Mouse (Mus musculus) Patski (cell line): ENCODE measurements around the gene Mylk3. TPM values are rescaled to one million over a fixed set of nuclear protein-coding genes. Genes with fewer than 3 reads are reported as not detected.

Experiments used
- ATAC-seq: fragments of 100-300 bp; one replicate; pipeline ENCODE4 v1.8.0; 2021
- CTCF ChIA-PET: fragments of 350-600 bp; sonication (Branson Sonifier 250); formaldehyde crosslinking; loops from one replicate; lab custom pipeline; 2022; ENCODE audit warnings: inconsistent platforms; lab: Charles Lee
- POLR2A ChIA-PET: fragments of 350-600 bp; sonication (Branson Sonifier 250); formaldehyde crosslinking; loops from one replicate; lab custom pipeline; 2022; ENCODE audit warnings: antibody characterized with exemption, inconsistent platforms; lab: Charles Lee
- DNase-seq: peaks from one replicate; pipeline ENCODE4 v3.0.0-alpha.2; 2011; ENCODE audit warnings: low read depth, low spot score
- H3K27me3 ChIP-seq: fragments of 371-371 bp; one replicate; pipeline ENCODE4 v1.5.1; 2021
- CTCF ChIP-seq: fragments of 100-300 bp; IDR thresholded peaks from one replicate; pipeline ENCODE4 v1.5.1; 2021
- in situ Hi-C: fragments of 300-500 bp; cut with MboI; formaldehyde crosslinking; loops from 3 replicates; pipeline ENCODE4 v1.11.1; 2018; ENCODE audit warnings: low pct_unique_long_range_greater_than_20kb, mixed read lengths
- polyA plus RNA-seq: library from polyadenylated mRNA; unstranded; gene quantifications from one replicate; pipeline ENCODE4 v1.2.3, GENCODE M21; 2021

Gene Mylk3
- polyA plus RNA-seq, 1 experiment from 2014 or later = not detected

GRCm38 (mm10) chr8:85299434-85300077, 86.6 kb downstream of the Mylk3 start, which contains the start of the genes Orc6 and Vps35:
TSS of gene Orc6 (plus strand) at chr8:85299632.
TSS of gene Vps35 (minus strand) at chr8:85299802.
- CTCF ChIA-PET = interaction anchor here (1.1 to 2.0 kb wide), 2 partner anchors 11 to 98 kb away, joined by 4 to 5 read pairs; no protein-coding TSS in a partner anchor
- in situ Hi-C loops = no loop called here
- ATAC-seq = peak; percentile 91
- peak; percentile 65 for DNase-seq
- H3K27me3 ChIP-seq = no peaks in the 10 kb centered on the region
- TF ChIP-seq CTCF = no peak
- POLR2A ChIA-PET = interaction anchor here (1.2 kb wide), 1 partner anchor 216 kb away, joined by 3 read pairs; the partner anchor contains the start of gene Man2b1

- ATAC-seq = peak; percentile 40
- POLR2A ChIA-PET = interaction anchor here (1.2 kb wide), 1 partner anchor 216 kb away, joined by 3 read pairs; the partner anchor contains the start of gene Man2b1
- no peak for TF ChIP-seq CTCF
- no peak for DNase-seq
- in situ Hi-C loops = no loop called here
- no peaks in the 10 kb centered on the region for H3K27me3 ChIP-seq
- CTCF ChIA-PET = no interaction called here
These were observed 87.3 kb downstream of the Mylk3 start for GRCm38 (mm10) chr8:85298600-85299433.

- no peak for TF ChIP-seq CTCF
- H3K27me3 ChIP-seq = no peaks in the 10 kb centered on the region
- in situ Hi-C loops = no loop called here
- DNase-seq (no peak), ATAC-seq (no peak)
- ChIA-PET CTCF (no interaction called here), POLR2A (no interaction called here)
These were observed 99.3 kb downstream of the Mylk3 start for GRCm38 (mm10) chr8:85286846-85287245.

Other genes with a start within 250 kb of the Mylk3 start
- gene Cks1brt, start 234.4 kb downstream of the Mylk3 start, polyA plus RNA-seq = 3.8 TPM
- not detected for gene Olfr371, start 160.4 kb downstream of the Mylk3 start, polyA plus RNA-seq
- 52.7 TPM for gene Orc6, start 86.7 kb downstream of the Mylk3 start, polyA plus RNA-seq
- gene Vps35, start 86.5 kb downstream of the Mylk3 start, polyA plus RNA-seq = 163 TPM
- 25.1 TPM for gene 4921524J17Rik, start 46.5 kb upstream of the Mylk3 start, polyA plus RNA-seq
- 46.3 TPM for gene Gpt2, start 106.2 kb upstream of the Mylk3 start, polyA plus RNA-seq
- 248 TPM for gene Dnaja2, start 169.0 kb upstream of the Mylk3 start, polyA plus RNA-seq